ENCODE assay signal across 10 mouse cellular contexts in the genomic region with DNA sequence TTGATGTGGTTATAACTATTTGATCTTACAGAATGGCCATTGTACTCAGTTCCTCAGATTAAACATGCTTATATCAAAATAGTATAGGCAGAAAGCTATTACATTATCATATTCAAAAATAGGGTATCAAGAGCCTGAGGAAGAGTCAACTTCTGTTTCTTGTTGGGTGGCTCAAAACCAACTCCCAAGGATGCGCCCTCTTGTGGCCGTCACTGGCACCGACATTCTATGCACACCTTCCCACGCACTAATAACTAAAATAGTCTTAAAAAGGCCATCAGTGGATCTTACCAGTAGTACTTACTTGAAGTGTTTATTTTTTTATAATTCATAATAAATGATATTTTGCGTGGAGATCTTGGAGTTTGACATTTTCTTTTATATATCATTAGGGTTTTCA. TPM values are rescaled to one million over a fixed set of nuclear protein-coding genes. Genes with fewer than 3 reads are reported as not detected.
DNase-seq lines count a peak whose midpoint lies in the region; ATAC-seq lines count a peak whose summit lies in the region.
"Had no signal": no experiment of that assay in that cellular context is flagged by ENCODE, and none has a peak within 500 bp of the region (broad histone marks: within the 10 kb centered on the region; RNA-seq: fewer than 3 reads in every experiment).

No protein-coding gene starts in this region.

- H3K36me3 ChIP-seq in heart, embryonic 10.5 days: peaks cover 34% of the 10 kb centered on the region
- H3K36me3 ChIP-seq in splenic B cell, adult 2 months (ENCODE audit: control insufficient read depth, insufficient read depth, low read length, poor library complexity, severe bottlenecking): peaks cover 10% of the 10 kb centered on the region

- 36% methylated on average over 5 of the region's 5 CpGs for WGBS in heart, embryonic 10.5 days

- H3K27ac ChIP-seq in heart, embryonic 10.5 days: no peak overlapping the region
- H3K27ac ChIP-seq: embryonic facial prominence, embryonic 15.5 days; liver, embryonic 15.5 days had no signal

- H3K4me1 ChIP-seq in heart, embryonic 10.5 days: peaks cover 12% of the 10 kb centered on the region

- H3K4me3 ChIP-seq in heart, embryonic 10.5 days: no peak overlapping the region
- H3K4me3 ChIP-seq: embryonic facial prominence, embryonic 15.5 days; liver, embryonic 15.5 days had no signal

- DNase-seq in heart, adult 18-20 months: peak; percentile 56 to 77
- no peak for DNase-seq in heart, embryonic 10.5 days (ENCODE audit: low spot score)
- DNase-seq in CD4-positive helper T cell, adult 2 months (ENCODE audit: low read depth, low spot score): peak; percentile 75
- peak; percentile 56 for DNase-seq in adrenal gland, adult 2 months
- peak; percentile 85 to 86 for DNase-seq in kidney, postnatal 4 days
- DNase-seq in splenic B cell, adult 2 months (ENCODE audit: low read depth, low spot score): peak; percentile 89

- peak; percentile 52; the same call in 1 of the 2 replicates for ATAC-seq in erythroblast, adult 5-6 weeks (replicated peaks; ENCODE audit: low FRiP score, poor library complexity, severe bottlenecking)
- peak; percentile 60 for ATAC-seq in megakaryocyte, adult 5-6 weeks (ENCODE audit: poor library complexity, severe bottlenecking)

- H3K27me3 ChIP-seq in heart, embryonic 10.5 days (ENCODE audit: insufficient read depth, poor library complexity, severe bottlenecking): no peaks in the 10 kb centered on the region
- no peaks in the 10 kb centered on the region for H3K27me3 ChIP-seq in splenic B cell, adult 2 months (ENCODE audit: control insufficient read depth, insufficient read depth, low read length, poor library complexity, severe bottlenecking)
- H3K27me3 ChIP-seq: embryonic facial prominence, embryonic 15.5 days; liver, embryonic 15.5 days had no signal

- H3K9me3 ChIP-seq in heart, embryonic 10.5 days: no peaks in the 10 kb centered on the region
- H3K9me3 ChIP-seq: embryonic facial prominence, embryonic 15.5 days; liver, embryonic 15.5 days had no signal

RNA-seq across cellular contexts. Expression of a gene that starts 4.8 kb away (rescaled TPM):
- 1 to 10 TPM; 8.3 to 9.9 TPM for total RNA-seq in heart, adult 18-20 months (2021)
- 35.7 and 47.8 TPM in 2 replicates for polyA plus RNA-seq in heart, embryonic 10.5 days (2016; fragmentation: Nextera tagmentation; extraction: Ambion mirVana)
- total RNA-seq in adrenal gland, adult 2 months (2021): 10 to 100 TPM; 22.6 to 32.1 TPM
- polyA plus RNA-seq in adrenal gland, adult 2 months (2012; rRNA removed): 1.6 and 2.8 TPM in 2 replicates
- 14.8 and 17.6 TPM in 2 replicates for total RNA-seq in erythroblast, adult 5-6 weeks (2015; ENCODE audit: low replicate concordance)
- total RNA-seq in erythroblast, adult 5-6 weeks (2017; ENCODE audit: low replicate concordance): 15.8 and 27.3 TPM in 2 replicates
- total RNA-seq in megakaryocyte, adult 5-6 weeks (2015): 41.4 and 49.0 TPM in 2 replicates
- 48.6 and 49.8 TPM in 2 replicates for total RNA-seq in megakaryocyte, adult 5-6 weeks (2017)

RNA-seq across cellular contexts. Expression of a gene that starts 29.8 kb away (rescaled TPM):
- total RNA-seq in heart, adult 18-20 months (2021): 1 to 10 TPM; 3.3 to 3.5 TPM
- 0.22 and 0.24 TPM in 2 replicates for polyA plus RNA-seq in heart, embryonic 10.5 days (2016; fragmentation: Nextera tagmentation; extraction: Ambion mirVana)
- 1 to 10 TPM; 3.4 to 4.4 TPM for total RNA-seq in adrenal gland, adult 2 months (2021)
- polyA plus RNA-seq in adrenal gland, adult 2 months (2012; rRNA removed): 1.4 and 1.6 TPM in 2 replicates
- total RNA-seq in erythroblast, adult 5-6 weeks (2015; ENCODE audit: low replicate concordance): 17.3 and 37.1 TPM in 2 replicates
- 5.7 and 9.2 TPM in 2 replicates for total RNA-seq in erythroblast, adult 5-6 weeks (2017; ENCODE audit: low replicate concordance)
- total RNA-seq in megakaryocyte, adult 5-6 weeks (2015): 75.8 and 77.8 TPM in 2 replicates
- total RNA-seq in megakaryocyte, adult 5-6 weeks (2017): 30.4 and 35.9 TPM in 2 replicates

RNA-seq across cellular contexts. Expression of a gene that starts 30.3 kb away (rescaled TPM):
- 100 to 1,000 TPM; 107 to 108 TPM for total RNA-seq in heart, adult 18-20 months (2021)
- polyA plus RNA-seq in heart, embryonic 10.5 days (2016; fragmentation: Nextera tagmentation; extraction: Ambion mirVana): 106 and 119 TPM in 2 replicates
- 100 to 1,000 TPM; 146 TPM for total RNA-seq in adrenal gland, adult 2 months (2021)
- 487 and 538 TPM in 2 replicates for polyA plus RNA-seq in adrenal gland, adult 2 months (2012; rRNA removed)
- 53.4 and 61.2 TPM in 2 replicates for total RNA-seq in erythroblast, adult 5-6 weeks (2015; ENCODE audit: low replicate concordance)
- 48.5 and 53.2 TPM in 2 replicates for total RNA-seq in erythroblast, adult 5-6 weeks (2017; ENCODE audit: low replicate concordance)
- 91.3 and 112 TPM in 2 replicates for total RNA-seq in megakaryocyte, adult 5-6 weeks (2015)
- total RNA-seq in megakaryocyte, adult 5-6 weeks (2017): 97.0 and 100 TPM in 2 replicates
